Mouse (Mus musculus): ENCODE data around the gene Coasy. TPM values are rescaled to one million over a fixed set of nuclear protein-coding genes. Genes with fewer than 3 reads are reported as not detected.

The Coasy gene
- polyA plus RNA-seq, 1 experiment from 2014 or later: 42.8 TPM

DNA sequence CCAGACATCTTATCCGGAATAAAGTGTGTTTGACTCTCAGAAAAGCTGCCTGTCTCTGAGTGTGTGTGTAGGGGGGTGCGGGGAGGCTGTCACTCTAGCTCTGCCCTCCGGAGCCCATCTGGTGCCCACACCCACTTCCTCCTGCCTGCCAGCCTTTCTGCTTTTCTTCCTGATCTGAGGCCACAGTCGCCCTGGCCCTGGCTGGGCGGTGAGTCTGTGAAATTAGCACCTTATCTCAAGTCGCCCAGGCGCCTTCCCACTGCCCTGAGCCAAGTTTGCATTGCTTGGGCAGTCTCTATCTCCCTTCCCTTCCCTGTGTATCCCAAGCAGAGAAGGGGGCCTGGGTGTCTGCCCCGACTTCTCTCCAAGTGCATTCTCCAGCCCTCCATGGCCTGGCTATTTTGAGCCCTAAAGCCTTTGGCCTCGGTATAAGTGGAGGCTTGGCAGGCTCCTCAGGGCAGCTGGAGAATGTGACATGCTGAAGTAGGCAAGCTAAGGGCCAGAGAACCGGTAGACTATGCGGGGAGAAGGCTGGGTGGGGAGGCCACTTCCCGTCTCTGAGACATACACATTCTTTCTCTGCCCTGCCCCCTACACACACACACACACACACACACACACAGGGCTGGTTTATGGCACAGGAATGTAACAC is 18.6 kb upstream of the Coasy start:
- H3K4me3 ChIP-seq: no peak overlapping the region
- WGBS: 12% methylated on average over 12 of the region's 12 CpGs
- H3K4me2 ChIP-seq: peak overlapping the region; percentile 19; the same call in 1 of the 2 replicates
- H3K4me1 ChIP-seq: peaks cover 69% of the 10 kb centered on the region
- H3K27ac ChIP-seq: peak overlapping the region; percentile 99
- no peaks in the 10 kb centered on the region for H3K9me3 ChIP-seq
- ATAC-seq (ENCODE audit: borderline replicate concordance, extremely low read depth, low FRiP score, low TSS enrichment): peak; percentile 73
- H3K36me3 ChIP-seq: no peaks in the 10 kb centered on the region
- peak overlapping the region; percentile 28; the same call in 1 of the 2 replicates for H3K9ac ChIP-seq
- H3K27me3 ChIP-seq: 0 out of 2 replicates have a peak, but pooled peaks cover 6% of the 10 kb centered on the region

DNA sequence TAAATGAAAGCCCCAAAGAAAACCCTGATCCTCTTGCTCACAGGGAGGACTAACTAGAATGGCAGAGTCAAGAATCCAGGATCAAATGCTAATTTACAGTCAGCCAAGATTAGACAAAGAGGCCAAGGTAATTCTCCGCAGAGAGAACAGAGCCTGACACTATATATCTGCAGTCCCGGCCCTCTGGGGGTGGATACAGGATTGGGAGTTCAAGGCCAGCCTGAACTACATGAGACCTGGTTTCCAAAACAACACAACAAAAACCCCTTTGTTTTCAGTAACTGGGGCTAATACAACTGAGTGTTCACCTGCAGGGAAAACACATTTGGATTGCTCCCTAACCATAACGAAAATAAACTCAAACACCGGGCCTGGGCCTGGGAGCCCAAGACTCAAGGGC is 17.9 kb upstream of the Coasy start:
- peaks cover 6% of the 10 kb centered on the region; the same call in 1 of the 2 replicates for H3K27me3 ChIP-seq
- no peaks in the 10 kb centered on the region for H3K36me3 ChIP-seq
- no peak for ATAC-seq (ENCODE audit: borderline replicate concordance, extremely low read depth, low FRiP score, low TSS enrichment)
- peaks cover 67% of the 10 kb centered on the region for H3K4me1 ChIP-seq
- no peak overlapping the region for H3K4me2 ChIP-seq
- 66% methylated on average over 4 of the region's 4 CpGs for WGBS
- H3K9me3 ChIP-seq: no peaks in the 10 kb centered on the region
- H3K27ac ChIP-seq: peak overlapping the region; percentile 99
- no peak overlapping the region for H3K4me3 ChIP-seq
- no peak overlapping the region for H3K9ac ChIP-seq

DNA sequence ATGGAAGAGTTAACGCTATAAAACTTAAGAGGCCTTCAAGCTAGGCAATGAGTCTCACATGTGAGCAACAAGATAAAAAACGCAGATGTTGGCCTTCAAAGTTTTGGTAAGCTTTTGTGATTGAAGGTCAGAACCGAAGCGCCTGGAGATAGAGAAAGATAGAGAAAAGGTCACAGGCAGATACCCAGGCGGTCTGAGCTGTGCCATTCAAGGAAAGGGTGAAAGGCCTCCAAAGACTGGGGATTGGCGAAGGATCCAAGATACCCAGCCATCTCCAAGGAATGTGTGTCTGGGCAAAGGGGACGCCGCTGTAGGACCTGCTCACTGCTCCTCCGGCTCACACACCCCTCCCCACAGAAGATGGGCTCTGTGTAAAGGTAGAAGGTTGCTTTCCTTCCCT is 17.4 kb upstream of the Coasy start:
- no peak overlapping the region for H3K9ac ChIP-seq
- no peaks in the 10 kb centered on the region for H3K36me3 ChIP-seq
- no peak overlapping the region for H3K4me3 ChIP-seq
- 90% methylated on average over 9 of the region's 9 CpGs for WGBS
- ATAC-seq (ENCODE audit: borderline replicate concordance, extremely low read depth, low FRiP score, low TSS enrichment): no peak
- peak overlapping the region; percentile 99 for H3K27ac ChIP-seq
- H3K4me2 ChIP-seq: no peak overlapping the region
- H3K9me3 ChIP-seq: no peaks in the 10 kb centered on the region
- H3K27me3 ChIP-seq: peaks cover 6% of the 10 kb centered on the region; the same call in 1 of the 2 replicates
- peaks cover 62% of the 10 kb centered on the region for H3K4me1 ChIP-seq

DNA sequence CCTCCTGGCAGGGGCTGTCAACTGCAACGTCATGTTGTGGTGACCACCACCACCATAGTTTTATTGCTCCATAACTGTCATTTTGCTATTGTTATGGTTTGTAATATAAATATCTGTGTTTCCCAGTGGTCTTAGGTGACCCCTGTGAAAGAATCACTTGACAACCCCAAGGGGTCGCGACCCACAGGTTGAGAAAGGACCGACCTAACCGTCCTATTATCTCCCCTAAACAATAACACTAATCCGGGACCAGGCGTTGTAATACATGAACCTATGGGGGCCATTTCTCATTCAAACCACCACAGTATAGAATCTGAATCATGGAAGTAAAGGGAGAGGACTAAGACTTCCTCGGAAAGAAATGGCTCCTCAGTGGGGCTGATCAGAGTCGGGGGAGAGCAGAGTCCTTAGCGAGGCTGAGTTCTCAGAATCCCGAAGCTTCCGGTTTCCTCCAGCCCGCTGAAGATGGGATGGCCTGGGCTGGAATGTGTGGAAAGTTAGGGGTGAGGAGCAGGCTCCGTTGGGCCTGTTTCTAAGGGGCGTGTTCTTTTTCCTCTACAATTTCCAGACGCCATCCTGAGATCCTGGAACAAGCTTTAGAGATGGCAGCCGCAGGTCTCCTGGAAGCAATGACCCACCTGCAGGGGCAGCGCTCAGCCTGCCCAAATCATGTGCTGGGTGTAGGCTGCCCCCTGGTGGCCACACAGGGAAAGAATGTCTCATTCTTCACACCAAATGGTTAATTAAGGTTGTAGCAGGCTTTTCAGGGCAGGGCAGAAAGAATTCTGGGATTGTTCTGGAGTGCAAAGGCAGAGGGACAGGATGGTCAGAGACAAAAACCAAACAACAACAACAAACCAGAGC is 15.6 kb upstream of the Coasy start:
- Histone ChIP-seq H3K4me1 (peaks cover 62% of the 10 kb centered on the region), H3K9me3 (no peaks in the 10 kb centered on the region), H3K4me3 (peak overlapping the region; percentile 12; the same call in 1 of the 2 replicates), H3K9ac (peak overlapping the region; percentile 23; the same call in 1 of the 2 replicates), H3K36me3 (no peaks in the 10 kb centered on the region), H3K4me2 (peak overlapping the region; percentile 55), H3K27ac (peak overlapping the region; percentile 43), H3K27me3 (peaks cover 6% of the 10 kb centered on the region; the same call in 1 of the 2 replicates)
- WGBS: 20% methylated on average over 18 of the region's 18 CpGs
- no peak for ATAC-seq (ENCODE audit: borderline replicate concordance, extremely low read depth, low FRiP score, low TSS enrichment)

DNA sequence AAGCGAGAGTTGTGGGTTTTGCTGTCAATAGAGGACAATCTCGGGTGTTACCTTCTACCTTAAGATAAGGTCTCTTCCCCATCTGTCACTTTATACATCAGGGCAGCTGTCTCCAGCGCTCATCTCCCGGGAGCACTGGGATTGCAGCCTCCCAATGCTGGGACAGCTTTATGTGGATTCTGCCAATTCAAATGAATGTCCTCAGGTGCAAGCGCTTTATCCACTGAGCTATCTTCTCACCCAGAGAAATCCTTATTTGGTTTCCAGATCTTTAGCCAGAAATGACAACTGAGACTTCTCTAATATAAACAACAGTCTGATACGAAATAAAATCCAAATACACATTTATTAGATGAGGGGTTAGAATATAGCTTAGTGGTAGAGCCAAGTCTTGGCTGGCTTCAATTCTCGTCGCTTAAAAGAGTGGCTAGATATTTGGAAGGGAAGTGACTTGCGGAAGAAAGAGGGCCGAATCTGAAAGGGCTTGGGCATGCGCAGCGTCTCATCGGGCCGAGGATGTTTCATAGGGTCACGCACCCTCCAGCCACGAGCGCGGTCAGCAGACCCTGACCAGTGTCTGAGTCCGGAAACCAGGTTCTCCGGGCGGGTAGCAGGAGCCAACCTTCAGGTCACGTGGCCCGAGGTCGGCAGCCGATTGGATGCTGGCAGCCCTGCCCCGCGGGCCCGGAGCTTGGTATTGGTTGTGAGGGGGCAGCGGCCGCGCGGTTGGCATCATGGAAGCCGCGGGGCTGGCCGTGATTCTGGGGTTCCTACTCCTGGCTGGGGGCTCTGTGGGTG is 12.8 kb upstream of the Coasy start, which contains the start of gene Naglu:
Naglu (plus strand) TSS at position 622 of the 798 bp plus-strand sequence.
- H3K4me3 ChIP-seq: peak within 1 kb of the TSS; percentile 74
- 3% methylated on average over 35 of the region's 35 CpGs for WGBS
- H3K27ac ChIP-seq: 0 out of 2 replicates have a peak within 1 kb of the TSS, but pooled peaks have one; percentile 2
- H3K36me3 ChIP-seq: no peaks in the 10 kb centered on the region
- H3K4me2 ChIP-seq: peak within 1 kb of the TSS; percentile 99
- peak; percentile 88 for ATAC-seq (ENCODE audit: borderline replicate concordance, extremely low read depth, low FRiP score, low TSS enrichment)
- peak within 1 kb of the TSS; percentile 73 for H3K9ac ChIP-seq
- no peaks in the 10 kb centered on the region for H3K9me3 ChIP-seq
- H3K4me1 ChIP-seq: peaks cover 34% of the 10 kb centered on the region
- H3K27me3 ChIP-seq: peaks cover 6% of the 10 kb centered on the region; the same call in 1 of the 2 replicates

DNA sequence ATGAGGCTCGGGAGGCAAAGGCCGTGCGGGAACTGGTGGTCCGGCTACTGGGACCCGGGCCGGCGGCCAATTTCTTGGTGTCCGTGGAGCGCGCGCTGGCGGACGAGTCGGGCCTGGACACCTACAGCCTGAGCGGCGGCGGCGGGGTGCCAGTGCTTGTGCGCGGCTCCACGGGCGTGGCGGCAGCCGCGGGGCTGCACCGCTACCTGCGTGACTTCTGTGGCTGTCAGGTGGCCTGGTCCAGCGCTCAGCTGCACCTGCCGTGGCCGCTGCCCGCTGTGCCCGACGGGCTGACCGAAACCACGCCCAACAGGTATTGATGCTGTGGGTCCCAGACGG is 12.2 kb upstream of the Coasy start:
- Histone ChIP-seq H3K36me3 (no peaks in the 10 kb centered on the region), H3K27ac (0 out of 2 replicates have a peak overlapping the region, but pooled peaks have one; percentile 2), H3K4me2 (peak overlapping the region; percentile 99), H3K27me3 (peaks cover 6% of the 10 kb centered on the region; the same call in 1 of the 2 replicates), H3K9me3 (no peaks in the 10 kb centered on the region), H3K4me1 (peaks cover 29% of the 10 kb centered on the region), H3K4me3 (peak overlapping the region; percentile 74), H3K9ac (peak overlapping the region; percentile 73)
- peak; percentile 64 for ATAC-seq (ENCODE audit: borderline replicate concordance, extremely low read depth, low FRiP score, low TSS enrichment)
- whole genome bisulfite sequencing: under 1% methylated on average over 36 of the region's 36 CpGs

DNA sequence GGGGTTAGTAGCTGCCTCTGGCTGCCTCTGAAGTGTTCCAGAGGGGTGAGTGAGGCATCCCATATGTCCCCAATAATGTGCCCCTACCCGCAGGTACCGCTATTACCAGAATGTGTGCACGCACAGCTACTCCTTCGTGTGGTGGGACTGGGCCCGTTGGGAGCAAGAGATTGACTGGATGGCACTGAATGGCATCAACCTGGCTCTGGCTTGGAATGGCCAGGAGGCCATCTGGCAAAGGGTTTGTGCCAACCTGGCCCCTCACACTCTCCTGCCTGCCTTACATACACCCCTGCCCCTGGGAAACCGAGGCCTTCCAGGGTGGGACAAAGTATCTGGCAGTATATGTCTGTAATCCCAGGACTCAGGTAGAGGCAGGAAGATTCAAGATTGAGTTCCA is 11.4 kb upstream of the Coasy start:
- 68% methylated on average over 6 of the region's 6 CpGs for WGBS

DNA sequence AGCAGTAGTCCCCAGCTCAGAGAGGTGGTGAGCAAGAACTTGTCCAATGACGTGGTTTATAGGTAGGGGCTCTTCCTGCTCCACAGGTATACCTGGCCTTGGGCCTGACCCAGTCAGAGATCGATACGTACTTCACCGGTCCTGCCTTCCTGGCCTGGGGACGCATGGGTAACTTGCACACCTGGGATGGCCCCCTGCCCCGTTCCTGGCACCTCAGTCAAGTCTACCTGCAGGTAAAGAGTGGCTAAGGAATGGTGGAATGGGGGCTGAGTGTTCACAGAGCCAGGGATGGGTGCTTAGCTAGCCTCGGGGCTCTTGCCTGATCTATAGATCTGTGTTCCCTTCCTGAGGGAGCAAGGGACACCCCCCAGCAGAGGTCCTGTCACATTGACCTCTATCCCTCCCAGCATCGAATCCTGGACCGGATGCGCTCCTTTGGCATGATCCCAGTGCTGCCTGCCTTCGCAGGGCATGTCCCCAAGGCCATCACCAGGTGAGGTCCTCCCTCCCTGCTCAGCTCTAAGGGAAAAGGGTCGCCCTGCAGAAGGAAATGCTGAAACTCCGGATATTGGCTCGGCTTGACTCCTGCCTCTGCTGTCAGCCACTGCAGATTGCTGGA is 10.4 kb upstream of the Coasy start:
- Histone ChIP-seq H3K27me3 (peaks cover 10% of the 10 kb centered on the region), H3K4me2 (no peak overlapping the region), H3K4me3 (no peak overlapping the region), H3K4me1 (peaks cover 19% of the 10 kb centered on the region), H3K9me3 (no peaks in the 10 kb centered on the region), H3K27ac (no peak overlapping the region), H3K9ac (no peak overlapping the region), H3K36me3 (no peaks in the 10 kb centered on the region)
- ATAC-seq (ENCODE audit: borderline replicate concordance, extremely low read depth, low FRiP score, low TSS enrichment): no peak
- WGBS: 71% methylated on average over 14 of the region's 14 CpGs

More for the DNA sequence above, 11.4 kb upstream of the Coasy start:
- H3K4me2 ChIP-seq: peak overlapping the region; percentile 99; the same call in 1 of the 2 replicates
- H3K36me3 ChIP-seq: no peaks in the 10 kb centered on the region
- peaks cover 6% of the 10 kb centered on the region; the same call in 1 of the 2 replicates for H3K27me3 ChIP-seq
- no peak overlapping the region for H3K27ac ChIP-seq
- no peaks in the 10 kb centered on the region for H3K9me3 ChIP-seq
- H3K4me1 ChIP-seq: peaks cover 27% of the 10 kb centered on the region
- no peak for ATAC-seq (ENCODE audit: borderline replicate concordance, extremely low read depth, low FRiP score, low TSS enrichment)
- H3K4me3 ChIP-seq: peak overlapping the region; percentile 74; the same call in 1 of the 2 replicates
- H3K9ac ChIP-seq: no peak overlapping the region

DNA sequence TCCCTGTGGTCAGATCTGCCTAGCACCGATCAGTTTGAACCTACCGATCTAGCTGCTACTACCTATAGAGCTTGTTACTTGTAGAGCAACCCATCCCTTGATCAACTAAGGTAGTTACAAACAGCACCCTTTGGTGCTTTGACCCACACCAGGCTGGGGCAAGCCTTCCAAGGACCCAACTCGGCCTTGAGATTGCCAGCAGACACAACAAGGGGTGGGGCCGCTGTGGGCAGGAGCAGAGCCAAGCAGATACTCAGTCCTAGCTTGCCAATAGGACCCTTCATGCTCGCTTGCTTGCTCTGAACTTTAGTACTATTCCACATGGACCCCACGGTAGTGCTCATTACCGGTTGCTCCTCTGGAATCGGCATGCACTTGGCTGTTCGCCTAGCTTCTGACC is 4.2 kb upstream of the Coasy start, which contains the start of gene Hsd17b1:
Hsd17b1 (plus strand) TSS at position 291 of the 400 bp plus-strand sequence.
- Histone ChIP-seq H3K4me1 (peaks cover 15% of the 10 kb centered on the region), H3K27ac (no peak within 1 kb of the TSS), H3K4me3 (no peak within 1 kb of the TSS), H3K4me2 (no peak within 1 kb of the TSS), H3K9me3 (no peaks in the 10 kb centered on the region), H3K9ac (no peak within 1 kb of the TSS), H3K36me3 (no peaks in the 10 kb centered on the region), H3K27me3 (peaks cover 52% of the 10 kb centered on the region)
- 68% methylated on average over 9 of the region's 9 CpGs for WGBS
- no peak for ATAC-seq (ENCODE audit: borderline replicate concordance, extremely low read depth, low FRiP score, low TSS enrichment)

DNA sequence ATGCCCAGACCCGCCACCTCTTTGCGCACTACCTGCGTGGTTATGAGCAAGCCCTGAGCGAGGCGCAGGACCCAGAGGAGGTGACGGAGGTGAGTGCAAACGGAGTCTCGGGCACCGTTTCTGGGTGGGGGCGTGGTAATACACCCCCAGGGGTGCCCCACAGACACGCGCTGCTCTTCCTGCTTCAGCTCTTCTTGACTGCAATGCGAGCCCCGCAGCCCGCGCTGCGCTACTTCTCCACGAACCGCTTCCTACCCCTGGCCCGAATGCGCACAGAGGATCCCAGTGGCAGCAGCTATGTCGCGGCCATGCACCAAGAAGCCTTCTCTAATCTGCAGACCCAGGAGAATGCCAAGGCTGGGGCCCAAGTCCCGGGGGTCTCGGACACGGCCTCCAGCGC is 2.6 kb upstream of the Coasy start:
- Histone ChIP-seq H3K4me1 (peaks cover 27% of the 10 kb centered on the region), H3K36me3 (no peaks in the 10 kb centered on the region), H3K27me3 (peaks cover 52% of the 10 kb centered on the region), H3K4me2 (peak overlapping the region; percentile 34; the same call in 1 of the 2 replicates), H3K9me3 (no peaks in the 10 kb centered on the region), H3K4me3 (no peak overlapping the region), H3K9ac (no peak overlapping the region), H3K27ac (no peak overlapping the region)
- no peak for ATAC-seq (ENCODE audit: borderline replicate concordance, extremely low read depth, low FRiP score, low TSS enrichment)
- 3% methylated on average over 27 of the region's 27 CpGs for WGBS

DNA sequence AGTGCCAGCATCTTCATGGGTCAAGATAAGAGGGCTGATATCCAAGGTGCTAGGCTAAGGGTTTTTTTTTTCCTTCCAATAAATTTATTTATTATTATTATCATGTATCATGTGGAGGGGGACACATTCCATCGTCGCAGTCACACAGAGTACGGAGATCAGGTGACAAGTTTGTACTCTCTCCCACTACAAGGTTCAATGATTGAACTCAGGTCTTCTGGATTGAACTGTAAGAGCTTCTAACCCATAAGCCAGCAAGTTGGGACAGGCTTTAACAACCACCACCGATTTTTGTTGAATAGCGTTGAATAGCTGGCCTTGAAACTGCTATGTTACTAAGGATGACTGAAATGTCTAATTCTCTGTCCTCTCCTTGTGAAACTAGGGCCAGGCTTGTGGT is 1.9 kb upstream of the Coasy start:
- 67% methylated on average over 5 of the region's 5 CpGs for WGBS
- ATAC-seq (ENCODE audit: borderline replicate concordance, extremely low read depth, low FRiP score, low TSS enrichment): no peak
- no peak overlapping the region for H3K4me2 ChIP-seq
- H3K9ac ChIP-seq: no peak overlapping the region
- no peaks in the 10 kb centered on the region for H3K9me3 ChIP-seq
- H3K27me3 ChIP-seq: peaks cover 52% of the 10 kb centered on the region
- no peaks in the 10 kb centered on the region for H3K36me3 ChIP-seq
- no peak overlapping the region for H3K27ac ChIP-seq
- peaks cover 27% of the 10 kb centered on the region for H3K4me1 ChIP-seq
- no peak overlapping the region for H3K4me3 ChIP-seq
